Mouse (Mus musculus) erythroblast, adult 5-6 weeks (primary cell): ENCODE data around the gene Podxl. TPM values are rescaled to one million over a fixed set of nuclear protein-coding genes. Genes with fewer than 3 reads are reported as not detected.

Experiments
- ATAC-seq: replicated peaks from 2 replicates; pipeline ENCODE4 v1.8.0; 2016; ENCODE audit warnings: moderate number of reproducible peaks, mild to moderate bottlenecking, moderate TSS enrichment, inconsistent platforms; ENCODE audit not compliant: poor library complexity, low FRiP score, severe bottlenecking
- total RNA-seq, 2 experiments: library from RNA; stranded (forward) in 1 of 2; stranded (reverse) in 1 of 2; fragments of 150-400 nt in 1 of 2; fragments of 200-764, 138-1000 nt in 1 of 2; gene quantifications; 2 replicates each; pipeline versions ENCODE4 v1.2.3 to v1.2.4; 2015 to 2017; ENCODE audit warnings: low replicate concordance in 2 of 2

Podxl gene
- total RNA-seq (2015; ENCODE audit: low replicate concordance) (not detected in 2 replicates), total RNA-seq (2017; ENCODE audit: low replicate concordance) (not detected in 2 replicates)

DNA sequence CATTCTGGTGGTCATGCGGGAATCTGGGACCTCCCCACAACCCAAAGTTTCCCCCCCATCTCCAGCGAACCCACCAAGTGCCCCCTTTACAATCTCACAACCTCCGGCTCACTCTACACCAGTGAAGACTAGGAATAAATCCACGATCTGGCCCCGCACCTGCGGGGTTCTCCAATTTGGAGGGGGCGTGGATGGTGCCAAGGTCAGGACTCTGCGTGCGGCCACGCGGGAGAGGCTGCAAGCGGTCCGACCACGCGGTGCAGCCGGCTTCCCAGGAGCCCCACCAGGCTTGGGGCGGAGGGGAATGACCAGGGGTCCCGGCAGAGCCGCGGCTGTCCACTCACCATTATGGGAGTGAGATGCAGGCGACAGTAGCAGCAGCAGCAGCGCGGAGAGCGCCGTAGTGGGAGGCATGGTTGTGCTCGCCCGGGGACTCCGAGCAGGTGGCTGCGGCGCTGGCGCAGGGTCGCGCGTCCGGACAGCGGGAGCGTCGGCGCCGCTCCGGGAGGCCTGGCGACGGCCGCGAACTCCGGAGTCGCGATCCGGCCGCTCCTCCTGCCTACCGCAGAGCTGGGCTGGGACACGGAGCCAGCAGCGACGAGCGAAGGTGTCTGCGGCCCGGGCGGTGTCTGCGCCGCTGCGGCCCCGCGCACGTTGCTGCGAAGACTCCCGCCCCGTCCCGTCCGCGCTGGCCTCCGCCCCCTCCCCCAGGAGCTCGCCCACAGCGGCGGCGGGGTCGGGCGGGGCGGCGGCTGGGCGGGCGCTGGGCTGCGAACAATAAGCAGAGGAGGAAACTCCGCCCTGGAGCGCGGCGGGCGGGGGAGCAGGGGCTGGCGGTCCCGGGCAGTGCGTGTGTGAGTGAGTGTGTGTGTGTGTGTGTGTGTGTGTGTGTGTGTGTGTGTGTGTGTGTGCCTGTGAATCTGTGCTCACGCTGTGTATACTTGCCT lies at the start of gene Podxl:
Podxl (minus strand) TSS at position 747 of the 947 bp plus-strand sequence.
- no peak for ATAC-seq

GRCm38 (mm10) chr6:31612560-31613270 lies 48.9 kb upstream of the Podxl start:
- peak; percentile 65 for ATAC-seq

GRCm38 (mm10) chr6:31606429-31606828 lies 42.6 kb upstream of the Podxl start:
- no peak for ATAC-seq

- ATAC-seq = no peak
Measured at GRCm38 (mm10) chr6:31604629-31605265, 41.0 kb upstream of the Podxl start.

- no peak for ATAC-seq
Measured at GRCm38 (mm10) chr6:31602489-31602888, 38.7 kb upstream of the Podxl start.

- ATAC-seq = no peak
Measured at GRCm38 (mm10) chr6:31601131-31601530, 37.4 kb upstream of the Podxl start.

DNA sequence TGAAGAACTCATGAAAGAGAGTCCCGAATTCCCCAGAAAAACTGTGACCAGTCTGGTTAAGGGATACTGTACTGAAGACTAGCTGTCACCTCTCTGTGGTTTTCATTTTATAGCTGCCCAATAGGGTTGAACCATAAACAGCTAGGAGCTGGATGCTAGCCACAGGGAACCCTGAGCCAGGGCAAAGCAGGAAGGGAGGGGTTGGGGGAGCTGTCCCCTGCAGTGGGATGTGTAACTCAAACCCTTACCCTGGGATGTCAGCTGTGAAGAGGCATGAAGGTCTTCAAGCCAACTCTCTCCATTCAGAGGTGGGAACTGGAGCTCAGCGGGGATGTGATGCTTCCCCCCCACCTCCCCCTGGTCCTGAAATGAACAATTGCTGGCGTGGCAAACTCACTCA lies 36.1 kb upstream of the Podxl start:
- ATAC-seq = no peak

- no peak for ATAC-seq
Measured at GRCm38 (mm10) chr6:31598349-31598911, 34.6 kb upstream of the Podxl start.

GRCm38 (mm10) chr6:31597136-31597460 lies 33.3 kb upstream of the Podxl start:
- ATAC-seq = no peak

DNA sequence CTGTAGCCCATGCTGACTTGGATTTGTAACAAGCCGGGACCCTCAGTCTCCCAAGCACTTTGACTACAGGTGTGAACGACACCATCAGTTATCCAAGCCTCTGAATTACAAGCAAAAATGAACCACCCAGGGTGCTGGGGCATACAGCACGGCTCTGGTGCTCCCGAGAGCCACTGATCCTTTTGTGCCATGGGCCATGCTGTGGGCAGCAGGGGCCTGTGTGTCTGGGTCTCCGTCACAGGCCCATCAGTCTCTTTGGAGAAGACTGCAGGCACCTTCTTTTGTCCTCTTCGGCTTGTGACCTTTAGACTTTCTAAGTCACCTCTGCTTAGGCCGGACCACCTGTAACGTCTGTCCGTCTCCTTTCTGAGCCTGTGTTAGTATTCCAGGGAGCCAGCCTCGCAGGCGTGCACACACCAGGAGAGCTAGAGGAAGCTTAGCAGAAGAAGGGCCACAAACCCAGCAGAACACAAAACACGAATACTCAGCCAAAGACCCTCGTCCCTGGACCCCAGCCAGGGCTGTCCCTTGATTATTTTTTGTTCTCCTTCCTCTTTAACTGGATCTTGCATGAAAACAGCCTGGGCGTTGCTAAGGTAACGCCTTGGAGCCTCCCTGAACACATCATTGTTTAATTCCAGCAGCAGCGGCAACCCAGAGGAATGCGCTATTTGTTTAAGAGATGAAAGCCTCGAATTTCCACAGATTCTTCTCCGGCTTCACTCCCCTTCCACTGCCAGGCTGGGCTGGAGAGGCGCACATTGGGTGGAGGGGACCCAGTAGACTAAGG lies 32.8 kb upstream of the Podxl start:
- ATAC-seq = no peak

- no peak for ATAC-seq
Measured at GRCm38 (mm10) chr6:31592579-31593238, 28.9 kb upstream of the Podxl start.

GRCm38 (mm10) chr6:31592128-31592527 lies 28.3 kb upstream of the Podxl start:
- no peak for ATAC-seq

- ATAC-seq = no peak
Measured at GRCm38 (mm10) chr6:31591676-31592075, 27.9 kb upstream of the Podxl start.

DNA sequence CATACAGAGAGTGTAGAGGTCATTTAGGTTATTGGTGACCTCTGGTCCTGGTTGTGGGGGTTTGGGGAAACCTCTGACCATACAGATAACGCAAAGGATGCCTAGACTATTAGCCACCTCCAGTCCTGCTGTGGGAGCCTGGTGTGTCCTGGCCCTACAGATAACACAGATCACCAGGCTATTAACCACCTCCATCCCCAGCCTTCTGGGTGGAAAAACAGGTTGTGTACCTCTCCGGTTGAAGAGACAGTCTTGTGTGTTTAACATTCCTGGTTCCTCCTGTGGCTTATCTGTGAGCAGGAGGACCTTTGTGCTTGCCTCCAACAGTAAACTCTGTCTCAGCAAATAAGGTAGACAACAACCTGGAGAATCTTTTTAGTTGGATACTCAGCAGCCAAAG lies 27.0 kb upstream of the Podxl start:
- ATAC-seq = no peak

DNA sequence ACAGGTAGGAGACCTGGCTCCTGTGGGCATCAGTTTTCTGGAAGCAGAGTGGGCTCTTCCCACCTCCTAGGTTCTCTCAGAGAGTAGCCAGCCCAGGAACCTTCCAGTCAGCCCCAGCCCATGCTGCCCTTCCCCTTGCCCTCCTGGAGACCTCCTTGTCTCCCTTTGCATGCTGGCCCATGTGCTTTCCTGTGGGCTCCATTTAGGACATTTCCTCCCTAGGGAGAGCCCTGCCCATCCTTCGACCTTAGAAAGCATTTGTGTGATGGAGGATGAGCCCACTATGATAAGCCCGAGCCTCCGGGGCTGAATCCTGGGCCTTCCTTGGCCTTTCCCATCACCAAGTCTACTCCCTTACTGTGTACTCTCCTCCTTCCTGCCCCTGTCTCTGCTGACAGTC lies 25.5 kb upstream of the Podxl start:
- no peak for ATAC-seq

GRCm38 (mm10) chr6:31587655-31588054 lies 23.9 kb upstream of the Podxl start:
- no peak for ATAC-seq

GRCm38 (mm10) chr6:31586127-31586526 lies 22.3 kb upstream of the Podxl start:
- no peak for ATAC-seq

GRCm38 (mm10) chr6:31576151-31576550 lies 12.4 kb upstream of the Podxl start:
- ATAC-seq = no peak

- ATAC-seq = no peak
Measured at GRCm38 (mm10) chr6:31575063-31575462, 11.3 kb upstream of the Podxl start.
